Mouse (Mus musculus) ES-E14 (cell line): Measurements from ENCODE around the gene Dach1. TPM values are rescaled to one million over a fixed set of nuclear protein-coding genes. Genes with fewer than 3 reads are reported as not detected.

ENCODE experiments used
- DNase-seq: peaks from one replicate; pipeline ENCODE4 v3.0.0-alpha.2; 2013; ENCODE audit warnings: low read depth, low spot score
- H3K27ac ChIP-seq: 2 replicates; pipeline ENCODE4 v1.5.1; 2012; ENCODE audit warnings: low read depth, mild to moderate bottlenecking, low read length, moderate library complexity, mixed read lengths; ENCODE audit not compliant: poor library complexity, insufficient read depth, severe bottlenecking
- H3K36me3 ChIP-seq: 2 replicates; pipeline ENCODE4 v1.6.1; 2012; ENCODE audit warnings: mild to moderate bottlenecking, low read length, moderate library complexity, mixed read lengths; ENCODE audit not compliant: control insufficient read depth, poor library complexity, insufficient read depth, severe bottlenecking
- H3K4me1 ChIP-seq, 2 experiments: fragments of 150-350 bp in 1 of 2; sonication (generic) in 1 of 2; 2 replicates each; pipeline ENCODE4 v1.6.1; 2012; ENCODE audit warnings: low read length in 2 of 2, mild to moderate bottlenecking in 1 of 2, mixed read lengths in 1 of 2; ENCODE audit not compliant: control insufficient read depth in 2 of 2, insufficient read depth in 2 of 2, poor library complexity in 1 of 2
- H3K4me3 ChIP-seq, 2 experiments: fragments of 150-350 bp in 1 of 2; sonication (generic) in 1 of 2; 2 replicates each; pipeline ENCODE4 v1.5.1; 2012; ENCODE audit warnings: low read length in 2 of 2, low read depth in 1 of 2, mild to moderate bottlenecking in 1 of 2, mixed read lengths in 1 of 2; ENCODE audit not compliant: insufficient read depth in 1 of 2, poor library complexity in 1 of 2, severe bottlenecking in 1 of 2
- H3K9ac ChIP-seq: 2 replicates; pipeline ENCODE4 v1.6.1; 2012; ENCODE audit warnings: low read depth, mild to moderate bottlenecking, low read length, mixed read lengths; ENCODE audit not compliant: poor library complexity, insufficient read depth, severe bottlenecking
- H3K9me3 ChIP-seq: fragments of 150-350 bp; sonication (generic); 2 replicates; pipeline ENCODE4 v1.6.1; 2012; ENCODE audit warnings: low read depth, mild to moderate bottlenecking, low read length; ENCODE audit not compliant: control insufficient read depth, insufficient read depth
- CHD2 ChIP-seq: IDR thresholded peaks from 2 replicates; pipeline ENCODE4 v1.6.1; 2014; ENCODE audit warnings: mild to moderate bottlenecking, low read depth, low read length, inconsistent platforms
- HCFC1 ChIP-seq: IDR thresholded peaks from 2 replicates; pipeline ENCODE4 v1.6.1; 2012; ENCODE audit warnings: low read length, inconsistent platforms, borderline replicate concordance; ENCODE audit not compliant: insufficient read depth
- MAFK ChIP-seq: IDR thresholded peaks from 2 replicates; pipeline ENCODE4 v1.6.1; 2014; ENCODE audit warnings: mild to moderate bottlenecking, low read depth, low read length, inconsistent platforms; ENCODE audit not compliant: insufficient read depth
- ZC3H11A ChIP-seq: IDR thresholded peaks from 2 replicates; pipeline ENCODE4 v1.6.1; 2012; ENCODE audit warnings: low read depth, mild to moderate bottlenecking, inconsistent platforms, low read length, borderline replicate concordance
- ZNF384 ChIP-seq: IDR thresholded peaks from 2 replicates; pipeline ENCODE4 v1.6.1; 2012; ENCODE audit warnings: low read depth, low read length, inconsistent platforms
- in situ Hi-C, 2 experiments: fragments of 600-800 bp; cut with MboI; formaldehyde crosslinking; loops; one replicate each; pipeline ENCODE4 v1.15.1; 2025; ENCODE audit warnings: low sequenced_read_pairs in 2 of 2, inconsistent platforms in 1 of 2; ENCODE audit not compliant: unreplicated experiment in 2 of 2
- total RNA-seq: library from RNA; depleted of rRNA; stranded (reverse); fragments of 300-350 nt; gene quantifications from 2 replicates; pipeline ENCODE4 v1.2.3, GENCODE M21; 2012; rRNA removed

The Dach1 gene
- total RNA-seq = 0.09 and 0.11 TPM in 2 replicates

DNA sequence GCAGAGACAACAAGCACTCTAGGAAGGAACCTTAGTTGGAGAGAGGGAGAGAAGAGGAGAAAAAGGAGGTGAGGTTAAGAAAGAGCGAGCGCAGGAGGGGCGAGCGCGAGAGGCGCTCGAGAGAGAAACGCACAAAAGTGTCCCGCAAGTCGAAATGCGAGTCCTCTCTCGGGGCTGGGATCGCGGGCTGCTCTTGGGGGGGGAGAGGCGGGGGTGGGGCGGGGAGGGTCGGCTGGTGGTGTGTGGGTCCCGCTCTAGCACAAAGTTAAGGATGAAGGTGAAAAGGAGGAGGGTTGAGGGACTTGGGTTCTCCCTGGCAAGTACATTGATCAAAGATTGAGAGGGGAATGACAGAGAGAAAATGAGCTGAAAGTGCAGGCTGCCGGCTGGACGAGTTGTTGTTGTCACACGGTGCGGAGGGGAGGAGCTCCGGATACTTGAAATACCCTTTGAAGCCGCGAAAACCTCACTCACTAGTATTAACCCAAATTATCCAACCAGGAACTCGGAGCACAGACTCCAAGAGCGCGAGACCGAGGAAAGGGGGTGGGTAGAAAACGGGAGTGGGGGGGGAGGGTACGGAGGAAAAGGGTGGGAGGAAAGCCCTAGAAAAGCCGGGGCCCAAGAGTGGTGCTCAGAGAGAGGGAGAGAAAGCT lies at the start of gene Dach1:
TSS of gene Dach1 (minus strand) at position 345 of the 656 bp plus-strand sequence.
- TF ChIP-seq CHD2 = no peak
- TF ChIP-seq ZNF384 = no peak
- TF ChIP-seq ZC3H11A = no peak
- no peak for TF ChIP-seq MAFK
- TF ChIP-seq HCFC1 = no peak
- Histone ChIP-seq H3K27ac (no peak within 1 kb of the TSS), H3K36me3 (no peaks in the 10 kb centered on the region), H3K4me1 (no peaks in the 10 kb centered on the region), H3K4me3 (peak within 1 kb of the TSS; percentile 58 to 79), H3K9me3 (no peaks in the 10 kb centered on the region), H3K9ac (peak within 1 kb of the TSS; percentile 57; the same call in 1 of the 2 replicates)
- in situ Hi-C loops = no loop called here
- DNase-seq = peak; percentile 43

DNA sequence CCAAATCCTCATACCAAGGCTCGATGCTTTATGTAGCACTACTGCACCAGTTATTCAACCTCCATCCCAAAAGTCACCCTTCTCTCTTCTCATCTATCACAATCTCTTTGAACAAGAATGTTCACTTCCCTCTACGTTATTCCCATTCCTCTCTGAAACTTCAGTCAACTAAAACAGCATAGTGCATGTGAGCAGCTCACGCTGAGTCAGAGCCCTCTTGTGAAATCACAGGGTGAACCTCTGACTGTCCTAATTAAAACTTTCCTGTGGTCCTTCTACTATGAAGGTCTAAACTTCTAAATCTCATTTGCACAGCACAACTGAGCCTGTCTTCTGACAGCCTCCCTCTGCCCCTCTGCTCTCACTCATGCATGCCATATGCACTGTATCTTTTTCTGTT lies 30.5 kb upstream of the Dach1 start:
- Histone ChIP-seq H3K9ac (no peak overlapping the region), H3K36me3 (no peaks in the 10 kb centered on the region), H3K4me1 (no peaks in the 10 kb centered on the region), H3K4me3 (no peak overlapping the region), H3K27ac (no peak overlapping the region), H3K9me3 (no peaks in the 10 kb centered on the region)
- no peak for TF ChIP-seq HCFC1
- no peak for TF ChIP-seq ZC3H11A
- TF ChIP-seq MAFK = no peak
- no peak for TF ChIP-seq ZNF384
- no peak for TF ChIP-seq CHD2
- in situ Hi-C loops = no loop called here
- DNase-seq = no peak

DNA sequence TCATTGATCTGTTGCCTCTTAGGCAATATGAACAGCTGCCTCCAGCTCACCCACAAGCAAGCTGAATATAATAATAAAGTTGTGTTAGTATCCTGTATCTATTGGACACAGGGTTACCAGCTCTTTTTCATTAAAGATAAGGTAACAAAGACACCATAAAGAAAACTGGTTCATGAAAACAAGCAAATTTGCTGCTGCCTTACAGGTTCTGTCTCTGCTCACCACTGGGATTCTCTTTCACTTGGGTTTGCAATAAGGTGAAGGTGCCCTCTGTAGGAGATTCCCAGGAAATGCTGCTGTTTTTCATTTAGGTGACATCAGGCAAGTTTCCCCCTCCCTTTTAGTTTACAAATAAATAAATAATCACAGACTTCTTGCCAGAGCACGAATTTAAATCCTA lies 12.0 kb upstream of the Dach1 start:
- TF ChIP-seq CHD2 (no peak), HCFC1 (no peak), ZNF384 (no peak), ZC3H11A (no peak), MAFK (no peak)
- H3K27ac ChIP-seq = no peak overlapping the region
- no peaks in the 10 kb centered on the region for H3K36me3 ChIP-seq
- no peaks in the 10 kb centered on the region for H3K4me1 ChIP-seq
- H3K9me3 ChIP-seq = no peaks in the 10 kb centered on the region
- no peak overlapping the region for H3K4me3 ChIP-seq
- in situ Hi-C loops = no loop called here
- DNase-seq = peak; percentile 11
- H3K9ac ChIP-seq = no peak overlapping the region

GRCm38 (mm10) chr14:98173831-98174230 lies 4.3 kb upstream of the Dach1 start:
- Histone ChIP-seq H3K9me3 (no peaks in the 10 kb centered on the region), H3K4me3 (no peak overlapping the region), H3K36me3 (no peaks in the 10 kb centered on the region), H3K27ac (no peak overlapping the region), H3K9ac (no peak overlapping the region), H3K4me1 (no peaks in the 10 kb centered on the region)
- in situ Hi-C loops = no loop called here
- TF ChIP-seq CHD2 = no peak
- no peak for TF ChIP-seq ZC3H11A
- TF ChIP-seq HCFC1 = no peak
- no peak for TF ChIP-seq ZNF384
- TF ChIP-seq MAFK = no peak
- DNase-seq = no peak
